Mouse (Mus musculus) hindbrain, embryonic 11.5 days (tissue): Measurements from ENCODE around the gene Zfp128. TPM values are rescaled to one million over a fixed set of nuclear protein-coding genes. Genes with fewer than 3 reads are reported as not detected.
"Not testable (repeated sequence)": the region's sequence is repeated elsewhere in the genome, so short reads cannot be mapped to it uniquely, and the experiment has no call there.

ENCODE experiments used
- ATAC-seq: fragments of 200-750 bp; cut with Nextera tagmentation; 2 replicates; pipeline ENCODE4 v1.8.0; 2017; ENCODE audit warnings: mild to moderate bottlenecking, moderate TSS enrichment, moderate library complexity; ENCODE audit not compliant: low FRiP score
- DNase-seq: peaks from one replicate; pipeline ENCODE4 v3.0.0-alpha.2; 2015; ENCODE audit warnings: low spot score
- H3K27ac ChIP-seq: fragments of 300-500 bp; sonication (generic); 2 replicates; pipeline ENCODE4 v1.5.1; 2014; ENCODE audit warnings: mild to moderate bottlenecking, low read depth, low read length
- H3K27me3 ChIP-seq: fragments of 300-500 bp; sonication (generic); 2 replicates; pipeline ENCODE4 v1.6.1; 2014; ENCODE audit warnings: mild to moderate bottlenecking, low read length, moderate library complexity, mixed read lengths; ENCODE audit not compliant: control insufficient read depth, insufficient read depth
- H3K36me3 ChIP-seq: fragments of 300-500 bp; sonication (generic); 2 replicates; pipeline ENCODE4 v1.6.1; 2014; ENCODE audit warnings: mild to moderate bottlenecking, low read length, moderate library complexity, mixed read lengths; ENCODE audit not compliant: control insufficient read depth, insufficient read depth
- H3K4me1 ChIP-seq: fragments of 300-500 bp; sonication (generic); replicated peaks from 2 replicates; pipeline ENCODE4 v1.6.1; 2014; ENCODE audit warnings: low read length, mixed read lengths; ENCODE audit not compliant: control insufficient read depth, insufficient read depth
- H3K4me2 ChIP-seq: fragments of 300-500 bp; sonication (generic); replicated peaks from 2 replicates; pipeline ENCODE4 v1.6.1; 2014; ENCODE audit warnings: mild to moderate bottlenecking, low read depth, low read length
- H3K4me3 ChIP-seq: fragments of 300-500 bp; sonication (generic); 2 replicates; pipeline ENCODE4 v1.5.1; 2014; ENCODE audit warnings: low read depth, low read length
- H3K9ac ChIP-seq: fragments of 300-500 bp; sonication (generic); 2 replicates; pipeline ENCODE4 v1.6.1; 2014; ENCODE audit warnings: low read depth, low read length
- H3K9me3 ChIP-seq: fragments of 300-500 bp; sonication (generic); 2 replicates; pipeline ENCODE4 v1.6.1; 2016; ENCODE audit warnings: low read length; ENCODE audit not compliant: control insufficient read depth
- WGBS: fragments of 180-500 bp; shearing (Covaris S2); extraction: QIAGEN DNeasy Blood & Tissue Kit; methylation state at CpG from one replicate; pipeline ENCODE4 v1.1.7; 2014; 5-methylcytosine and 5-hydroxymethylcytosine counted together
- polyA plus RNA-seq: library from polyadenylated mRNA; unstranded; fragments of >200 nt; fragmentation: Nextera tagmentation; extraction: Ambion mirVana; gene quantifications from 2 replicates; pipeline ENCODE4 v1.2.1, GENCODE M21; 2014

The Zfp128 gene
- polyA plus RNA-seq, 1 experiment from 2014 or later, result 6.1 TPM

DNA sequence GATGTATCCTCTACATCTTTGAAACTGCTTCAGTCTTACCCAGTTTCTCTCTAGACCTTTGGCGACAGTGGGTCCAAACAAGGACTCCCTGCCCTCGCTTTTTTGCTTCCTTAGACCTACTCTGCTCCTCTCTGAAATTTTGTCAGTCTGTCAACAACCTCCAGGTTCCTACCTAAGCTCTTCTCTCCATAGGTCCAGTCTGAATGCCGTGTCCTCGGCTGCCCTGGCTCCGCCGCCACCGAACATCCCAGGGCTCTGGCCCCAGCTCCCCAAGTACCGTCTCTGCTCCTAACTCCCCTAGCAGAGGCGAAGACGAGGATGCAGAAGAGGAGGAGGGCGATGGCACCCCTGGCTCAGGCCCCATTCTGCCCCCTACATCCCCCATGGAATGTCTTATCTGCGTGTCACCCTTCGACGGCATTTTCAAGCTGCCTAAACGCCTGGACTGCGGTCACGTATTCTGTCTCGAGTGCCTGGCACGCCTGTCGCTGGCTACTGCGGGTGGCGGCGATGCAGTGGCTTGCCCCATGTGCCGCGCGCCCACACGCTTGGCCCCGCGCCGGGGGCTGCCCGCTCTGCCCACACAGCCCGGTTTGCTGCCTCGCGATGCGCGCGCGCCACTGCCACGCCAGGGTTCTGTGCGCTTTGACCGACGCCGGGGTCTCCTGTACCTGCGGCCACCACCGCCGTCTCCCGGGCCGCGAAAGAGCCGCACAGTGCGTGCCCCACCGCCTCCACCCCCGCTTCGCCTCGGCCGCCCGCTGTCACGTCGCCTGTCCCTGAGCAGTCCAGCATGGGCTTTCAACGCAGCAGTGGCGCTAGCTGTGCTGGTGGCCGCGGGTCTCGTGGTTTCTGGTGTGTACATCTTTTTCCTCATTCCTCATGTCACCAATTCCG lies 47.0 kb downstream of the Zfp128 start:
- peak; percentile 41 for DNase-seq
- peaks cover 16% of the 10 kb centered on the region; the same call in 1 of the 2 replicates for H3K36me3 ChIP-seq
- peak overlapping the region; percentile 46 for H3K4me2 ChIP-seq
- peaks cover 11% of the 10 kb centered on the region for H3K27me3 ChIP-seq
- no peaks in the 10 kb centered on the region for H3K9me3 ChIP-seq
- WGBS, result 4% methylated on average over 65 of the region's 65 CpGs
- no peak overlapping the region for H3K9ac ChIP-seq
- peak; percentile 42 for ATAC-seq
- H3K4me3 ChIP-seq, result peak overlapping the region; percentile 24
- H3K27ac ChIP-seq, result no peak overlapping the region
- H3K4me1 ChIP-seq, result peaks cover 7% of the 10 kb centered on the region

GRCm38 (mm10) chr7:12933615-12934140 lies 52.7 kb downstream of the Zfp128 start:
- no peak overlapping the region for H3K4me2 ChIP-seq
- no peak overlapping the region for H3K27ac ChIP-seq
- no peaks in the 10 kb centered on the region for H3K36me3 ChIP-seq
- no peak overlapping the region for H3K4me3 ChIP-seq
- H3K9ac ChIP-seq, result no peak overlapping the region
- no peaks in the 10 kb centered on the region for H3K27me3 ChIP-seq
- no peaks in the 10 kb centered on the region for H3K4me1 ChIP-seq
- WGBS, result 48% methylated on average over 4 of the region's 4 CpGs
- no peak for DNase-seq
- no peak for ATAC-seq
- H3K9me3 ChIP-seq, result no peaks in the 10 kb centered on the region

DNA sequence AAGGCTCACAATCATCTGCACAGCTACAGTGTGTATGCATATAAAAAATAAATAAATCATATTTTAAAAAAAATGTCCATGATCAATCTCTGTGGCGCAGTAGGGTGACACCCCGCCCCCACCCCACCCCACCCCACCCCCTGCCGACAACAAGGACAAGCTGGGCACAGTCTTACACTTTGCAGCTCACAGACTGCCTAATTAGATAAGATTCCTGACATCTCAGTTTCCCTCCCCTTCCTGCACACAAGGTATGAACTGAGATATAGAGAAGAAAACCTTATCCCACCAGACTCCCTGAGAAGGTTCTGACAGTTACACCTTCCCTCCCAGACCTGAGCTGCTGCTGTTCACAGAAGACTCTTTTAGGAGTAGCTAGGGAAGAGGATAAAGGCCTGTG lies 53.8 kb downstream of the Zfp128 start:
- WGBS, result 78% methylated on average over 3 of the region's 3 CpGs
- ATAC-seq, result no peak
- no peaks in the 10 kb centered on the region for H3K4me1 ChIP-seq

DNA sequence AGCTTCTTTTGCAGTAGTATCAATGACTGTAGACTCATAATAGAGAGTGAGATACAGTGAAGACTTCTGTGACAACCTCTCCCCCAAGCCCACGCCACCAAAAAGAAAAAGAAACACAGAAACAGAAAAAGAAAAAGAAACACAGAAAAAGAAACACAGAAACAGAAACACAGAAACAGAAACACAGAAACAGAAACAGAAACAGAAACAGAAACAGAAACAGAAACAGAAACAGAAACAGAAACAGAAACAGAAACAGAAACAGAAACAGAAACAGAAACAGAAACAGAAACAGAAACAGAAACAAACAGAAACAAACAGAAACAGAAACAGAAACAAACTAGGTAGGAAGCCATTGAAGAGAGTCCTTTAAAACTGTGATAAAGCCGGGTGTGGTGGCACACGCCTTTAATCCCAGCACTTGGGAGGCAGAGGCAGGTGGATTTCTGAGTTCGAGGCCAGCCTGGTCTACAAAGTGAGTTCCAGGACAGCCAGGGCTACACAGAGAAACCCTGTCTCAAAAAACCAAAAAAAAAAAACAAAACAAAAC lies 56.4 kb downstream of the Zfp128 start:
- ATAC-seq, H3K4me3 ChIP-seq, H3K27ac ChIP-seq, DNase-seq, H3K9ac ChIP-seq, H3K9me3 ChIP-seq, H3K36me3 ChIP-seq, H3K4me2 ChIP-seq, H3K4me1 ChIP-seq, H3K27me3 ChIP-seq: not testable (repeated sequence)
- WGBS, result 92% methylated on average over 4 of the region's 4 CpGs

More for the DNA sequence above, 53.8 kb downstream of the Zfp128 start:
- Histone ChIP-seq H3K36me3 (no peaks in the 10 kb centered on the region), H3K27me3 (no peaks in the 10 kb centered on the region), H3K9me3 (no peaks in the 10 kb centered on the region), H3K4me2 (no peak overlapping the region), H3K4me3 (no peak overlapping the region), H3K27ac (no peak overlapping the region), H3K9ac (no peak overlapping the region)
- no peak for DNase-seq

- H3K9ac ChIP-seq, result no peak overlapping the region
- no peaks in the 10 kb centered on the region for H3K36me3 ChIP-seq
- H3K4me3 ChIP-seq, result no peak overlapping the region
- WGBS, result 87% methylated on average over 4 of the region's 4 CpGs
- no peak overlapping the region for H3K4me2 ChIP-seq
- no peaks in the 10 kb centered on the region for H3K9me3 ChIP-seq
- H3K27ac ChIP-seq, result no peak overlapping the region
- ATAC-seq (no peak), DNase-seq (no peak)
- H3K27me3 ChIP-seq, result no peaks in the 10 kb centered on the region
- no peaks in the 10 kb centered on the region for H3K4me1 ChIP-seq
Observed at GRCm38 (mm10) chr7:12940599-12940998, 59.6 kb downstream of the Zfp128 start.

Other genes starting within 250 kb of the Zfp128 start
- gene Vmn2r54, start 240.9 kb upstream of the Zfp128 start, polyA plus RNA-seq, result not detected in 2 replicates
- gene Vmn2r55, start 196.2 kb upstream of the Zfp128 start, polyA plus RNA-seq, result not detected in 2 replicates
- gene Vmn2r56, start 146.2 kb upstream of the Zfp128 start, polyA plus RNA-seq, result not detected in 2 replicates
- gene Zscan18, start 77.5 kb upstream of the Zfp128 start, polyA plus RNA-seq, result 11.0 and 11.4 TPM in 2 replicates
- gene Zfp329, start 62.3 kb upstream of the Zfp128 start, polyA plus RNA-seq, result 18.7 and 25.5 TPM in 2 replicates
- gene Zfp110, start 46.4 kb upstream of the Zfp128 start, polyA plus RNA-seq, result 29.9 and 32.6 TPM in 2 replicates
- 19.1 and 19.9 TPM in 2 replicates for gene Zscan22, start 16.6 kb downstream of the Zfp128 start, polyA plus RNA-seq
- 842 and 852 TPM in 2 replicates for gene Rps5, start 41.1 kb downstream of the Zfp128 start, polyA plus RNA-seq
- gene Rnf225, start 46.2 kb downstream of the Zfp128 start, polyA plus RNA-seq, result 0.50 and 0.66 TPM in 2 replicates
- 7.4 and 8.0 TPM in 2 replicates for gene Zfp324, start 84.7 kb downstream of the Zfp128 start, polyA plus RNA-seq
- gene Zfp446, start 96.7 kb downstream of the Zfp128 start, polyA plus RNA-seq, result 8.5 and 11.7 TPM in 2 replicates
- not detected in 2 replicates for gene Slc27a5, start 117.0 kb downstream of the Zfp128 start, polyA plus RNA-seq
- 427 and 438 TPM in 2 replicates for gene Trim28, start 117.9 kb downstream of the Zfp128 start, polyA plus RNA-seq
- gene Zbtb45, start 128.9 kb downstream of the Zfp128 start, polyA plus RNA-seq, result 25.0 and 25.3 TPM in 2 replicates
- gene Chmp2a, start 153.6 kb downstream of the Zfp128 start, polyA plus RNA-seq, result 154 and 157 TPM in 2 replicates
- 147 and 173 TPM in 2 replicates for gene Ube2m, start 157.1 kb downstream of the Zfp128 start, polyA plus RNA-seq
- gene Mzf1, start 173.6 kb downstream of the Zfp128 start, polyA plus RNA-seq, result 2.4 and 2.6 TPM in 2 replicates
- gene Vmn1r85, start 214.0 kb downstream of the Zfp128 start, polyA plus RNA-seq, result 0.05 TPM in 1 of 2 replicates, not detected in the other
- not detected in 2 replicates for gene Vmn1r86, start 238.7 kb downstream of the Zfp128 start, polyA plus RNA-seq